Mouse (Mus musculus) G1E (cell line): ENCODE results near the gene Tmprss4.

Experiments used
- CTCF ChIP-seq: IDR thresholded peaks from 2 replicates; pipeline ENCODE4 v1.5.1; 2012; ENCODE audit warnings: low read depth, low read length, inconsistent platforms, mixed read lengths
- GATA1 ChIP-seq: IDR thresholded peaks from 2 replicates; pipeline ENCODE4 v1.6.1; 2012; ENCODE audit warnings: borderline replicate concordance, low read length, inconsistent platforms, mixed read lengths
- POLR2AphosphoS5 ChIP-seq: IDR thresholded peaks from 2 replicates; pipeline ENCODE4 v1.6.1; 2012; ENCODE audit warnings: low read depth, low read length, inconsistent platforms; ENCODE audit not compliant: insufficient replicate concordance
- TAL1 ChIP-seq: conservative IDR thresholded peaks from 2 replicates; pipeline ENCODE4 v1.6.1; 2012; ENCODE audit warnings: low read depth, low read length, inconsistent platforms, mixed read lengths

DNA sequence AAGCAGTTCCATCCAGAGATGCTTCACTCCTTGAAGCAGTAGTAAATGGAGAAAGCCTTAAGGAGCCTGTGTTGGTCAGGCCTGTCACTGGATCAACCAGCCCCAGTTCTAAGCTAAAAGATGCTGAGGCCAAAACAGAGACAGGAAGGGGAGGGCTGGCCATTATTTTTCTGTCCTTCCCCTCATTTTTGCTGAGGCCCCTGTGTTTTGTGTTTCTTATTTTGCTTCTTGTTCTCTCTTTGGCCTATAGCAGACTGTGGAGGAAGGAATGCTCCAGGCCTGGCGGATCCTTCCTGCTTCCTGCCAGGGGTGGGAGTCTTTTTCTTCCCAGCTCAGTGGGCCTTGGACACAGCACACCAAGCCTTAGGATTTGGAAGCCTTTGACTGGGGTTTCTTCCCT lies 41.5 kb upstream of the Tmprss4 start:
- TF ChIP-seq CTCF (no peak), GATA1 (no peak), TAL1 (no peak), POLR2AphosphoS5 (no peak)
